Mouse (Mus musculus) neural tube, embryonic 12.5 days (tissue): ENCODE data around the gene Ankzf1. TPM values are rescaled to one million over a fixed set of nuclear protein-coding genes. Genes with fewer than 3 reads are reported as not detected.
A peak's percentile ranks its signal among the peaks of the same experiment; 100 is the strongest.

Source experiments
- ATAC-seq: fragments of 200-750 bp; cut with Nextera tagmentation; 2 replicates; pipeline ENCODE4 v1.8.0; 2017; ENCODE audit warnings: low read depth, mild to moderate bottlenecking, moderate TSS enrichment, moderate library complexity; ENCODE audit not compliant: low FRiP score
- H3K27ac ChIP-seq: fragments of 300-500 bp; sonication (generic); 2 replicates; pipeline ENCODE4 v1.5.1; 2016
- H3K27me3 ChIP-seq: fragments of 300-500 bp; sonication (generic); replicated peaks from 2 replicates; pipeline ENCODE4 v1.6.1; 2016; ENCODE audit warnings: mild to moderate bottlenecking
- H3K36me3 ChIP-seq: fragments of 300-500 bp; sonication (generic); 2 replicates; pipeline ENCODE4 v1.6.1; 2016; ENCODE audit warnings: mild to moderate bottlenecking
- H3K4me1 ChIP-seq: fragments of 300-500 bp; sonication (generic); 2 replicates; pipeline ENCODE4 v1.6.1; 2016
- H3K4me2 ChIP-seq: fragments of 300-500 bp; sonication (generic); replicated peaks from 2 replicates; pipeline ENCODE4 v1.6.1; 2016; ENCODE audit warnings: mild to moderate bottlenecking
- H3K4me3 ChIP-seq: fragments of 300-500 bp; sonication (generic); 2 replicates; pipeline ENCODE4 v1.5.1; 2016
- H3K9ac ChIP-seq: fragments of 300-500 bp; sonication (generic); 2 replicates; pipeline ENCODE4 v1.6.1; 2016; ENCODE audit warnings: mild to moderate bottlenecking
- H3K9me3 ChIP-seq: fragments of 300-500 bp; sonication (generic); 2 replicates; pipeline ENCODE4 v1.6.1; 2016; ENCODE audit warnings: mild to moderate bottlenecking
- WGBS: fragments of 180-500 bp; shearing (Covaris S2); methylation state at CpG from one replicate; pipeline ENCODE4 v1.1.7; 2016; 5-methylcytosine and 5-hydroxymethylcytosine counted together
- polyA plus RNA-seq: library from polyadenylated mRNA; unstranded; fragments of >200 nt; fragmentation: Nextera tagmentation; extraction: Ambion mirVana; gene quantifications from 2 replicates; pipeline ENCODE4 v1.2.1, GENCODE M21; 2016

The Ankzf1 gene
- polyA plus RNA-seq, 1 experiment from 2014 or later: 25.2 TPM

DNA sequence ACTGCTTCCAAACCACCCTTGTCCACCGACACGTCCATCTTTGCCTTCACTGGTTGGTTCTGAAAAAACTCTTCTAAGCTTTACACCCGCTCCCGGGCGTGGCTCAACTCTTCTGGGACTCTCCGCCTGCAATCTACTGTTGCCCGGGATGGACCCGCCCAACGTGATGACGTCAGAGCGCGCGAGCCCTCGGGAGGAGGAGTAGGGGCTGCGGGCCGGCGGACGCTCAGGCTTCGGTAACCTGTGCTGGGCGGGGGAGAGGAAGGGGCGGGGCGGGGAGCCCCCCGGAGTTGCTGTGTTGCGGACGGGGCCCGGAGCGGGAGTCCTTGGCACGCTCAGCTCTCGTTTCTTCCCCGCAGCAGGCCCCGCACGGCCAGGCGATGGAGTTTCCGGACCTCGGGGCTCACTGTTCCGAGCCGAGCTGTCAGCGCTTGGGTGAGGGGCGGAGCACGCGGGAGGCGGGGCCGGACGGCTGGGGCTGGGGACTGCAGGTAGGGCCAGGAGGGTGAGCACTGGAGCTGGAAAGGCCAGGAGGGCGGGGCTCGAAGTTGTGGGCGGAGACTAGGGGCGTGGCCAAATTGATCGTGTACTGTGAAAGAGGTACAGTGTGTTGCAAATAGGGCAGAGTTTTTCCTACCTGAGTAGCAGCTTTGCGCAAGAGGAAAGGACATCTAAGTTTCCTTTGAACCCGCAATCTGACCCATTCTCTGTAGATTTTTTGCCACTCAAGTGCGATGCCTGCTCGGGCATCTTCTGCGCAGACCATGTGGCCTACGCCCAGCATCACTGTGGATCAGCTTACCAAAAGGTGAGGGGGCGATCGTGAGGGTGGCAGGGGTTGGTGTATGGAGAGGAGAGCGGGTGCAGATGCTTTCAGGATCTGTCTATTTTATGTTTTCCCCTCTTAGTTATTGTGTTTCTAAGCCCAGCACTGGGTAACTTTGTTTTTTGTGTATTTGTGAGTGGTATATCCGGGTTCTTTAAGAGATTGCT, 23.2 kb upstream of the Ankzf1 start, which contains the start of gene Zfand2b:
Gene Zfand2b, plus strand, starts transcription at position 175 of the 993 bp plus-strand sequence.
- Histone ChIP-seq H3K4me1 (peaks cover 13% of the 10 kb centered on the region), H3K27ac (peak within 1 kb of the TSS; percentile 86), H3K4me2 (peak within 1 kb of the TSS; percentile 71), H3K27me3 (no peaks in the 10 kb centered on the region), H3K9ac (peak within 1 kb of the TSS; percentile 70), H3K36me3 (peaks cover 36% of the 10 kb centered on the region), H3K9me3 (no peaks in the 10 kb centered on the region), H3K4me3 (peak within 1 kb of the TSS; percentile 72)
- ATAC-seq: peak; percentile 98
- WGBS: 1% methylated on average over 59 of the region's 59 CpGs

DNA sequence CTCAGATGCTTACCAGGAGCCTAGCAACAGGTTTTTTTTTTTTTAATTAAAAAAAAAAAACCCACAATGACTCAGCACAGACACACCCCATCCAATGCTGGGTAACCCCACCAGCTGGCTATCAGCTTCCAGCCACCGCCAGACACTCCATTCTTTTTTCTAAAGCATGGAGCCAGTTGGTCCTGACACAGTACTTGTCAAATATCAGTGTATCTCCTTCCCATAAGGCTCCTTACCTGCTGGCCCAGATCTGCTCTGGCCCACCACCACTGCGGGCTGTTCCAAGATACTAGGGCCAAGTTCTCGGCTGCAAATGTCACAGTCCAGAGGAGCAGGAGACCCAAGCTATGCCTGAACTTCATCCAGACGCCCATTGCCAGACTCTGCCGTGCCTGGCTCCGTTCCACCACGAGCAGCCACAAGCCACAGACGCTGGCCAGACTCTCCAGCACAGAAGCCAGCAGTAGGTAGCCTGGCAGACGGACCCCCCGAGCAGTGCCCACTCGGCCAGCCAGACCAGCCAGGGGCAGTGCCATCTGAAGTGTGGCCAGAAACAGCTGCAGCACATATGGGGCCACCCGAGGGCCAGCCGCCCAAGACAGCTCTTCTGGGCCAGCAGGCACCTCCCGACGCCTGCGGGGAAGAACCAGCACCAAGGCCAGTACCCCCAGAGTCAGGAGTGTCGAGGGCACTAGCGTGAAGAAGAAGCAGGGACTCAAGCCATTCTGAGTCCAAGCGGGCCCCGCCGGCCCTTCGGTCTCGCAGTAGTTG, 12.4 kb upstream of the Ankzf1 start:
- no peak overlapping the region for H3K27ac ChIP-seq
- ATAC-seq: peak; percentile 58
- H3K4me1 ChIP-seq: peaks cover 17% of the 10 kb centered on the region
- WGBS: 10% methylated on average over 23 of the region's 23 CpGs
- H3K36me3 ChIP-seq: peaks cover 66% of the 10 kb centered on the region
- H3K4me3 ChIP-seq: peak overlapping the region; percentile 61
- peak overlapping the region; percentile 100 for H3K4me2 ChIP-seq
- H3K9ac ChIP-seq: peak overlapping the region; percentile 72
- H3K27me3 ChIP-seq: no peaks in the 10 kb centered on the region
- H3K9me3 ChIP-seq: no peaks in the 10 kb centered on the region

DNA sequence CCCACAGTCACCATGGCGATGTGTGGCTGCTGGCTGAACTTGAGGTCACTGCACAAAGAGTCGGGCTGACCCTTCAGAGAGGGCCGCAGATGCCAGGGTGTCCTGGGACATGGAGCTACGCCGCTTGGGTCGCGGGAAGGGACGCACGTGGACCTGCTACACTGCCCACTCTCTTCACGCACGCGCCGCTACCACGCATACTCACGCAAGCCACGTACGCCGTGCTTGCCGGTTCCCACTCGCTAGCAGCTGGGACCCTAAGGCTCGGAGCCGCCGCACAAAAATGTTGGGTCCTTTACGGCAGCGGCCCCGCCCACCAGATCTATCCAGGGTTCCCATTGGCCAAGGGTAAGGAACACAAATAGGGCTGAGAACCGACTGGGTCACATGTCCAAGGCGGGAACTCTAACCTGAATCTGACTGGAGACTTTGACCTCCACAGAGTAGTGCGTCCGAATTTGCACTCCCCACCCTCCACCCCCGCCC, 11.8 kb upstream of the Ankzf1 start, which contains the start of gene Abcb6:
Gene Abcb6, minus strand, starts transcription at position 288 of the 486 bp plus-strand sequence.
- ATAC-seq: peak; percentile 94
- Histone ChIP-seq H3K9me3 (no peaks in the 10 kb centered on the region), H3K4me1 (peaks cover 17% of the 10 kb centered on the region), H3K36me3 (peaks cover 68% of the 10 kb centered on the region), H3K4me3 (peak within 1 kb of the TSS; percentile 61), H3K27me3 (no peaks in the 10 kb centered on the region), H3K4me2 (peak within 1 kb of the TSS; percentile 100), H3K9ac (peak within 1 kb of the TSS; percentile 72), H3K27ac (no peak within 1 kb of the TSS)
- WGBS: 0% methylated on average over 31 of the region's 31 CpGs

DNA sequence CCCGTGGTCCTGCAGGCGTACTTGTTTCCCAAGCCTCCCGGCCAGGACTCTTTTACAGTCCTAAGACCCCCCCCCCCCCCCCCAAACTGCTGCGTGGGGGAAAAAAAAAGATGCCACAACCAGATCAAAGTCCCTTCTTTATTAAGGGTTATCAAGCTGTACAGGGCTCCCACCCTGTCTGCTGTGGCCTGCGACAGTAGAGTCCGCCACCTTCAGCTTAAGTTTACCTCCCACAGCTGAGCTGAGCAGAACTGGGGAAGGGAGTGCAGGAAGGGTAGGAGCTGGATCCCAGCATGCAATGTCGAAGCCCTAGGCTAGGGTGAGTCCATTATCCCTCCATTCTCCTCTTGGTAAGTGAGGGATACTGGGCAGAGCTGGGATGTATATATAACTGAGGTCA, 11.2 kb upstream of the Ankzf1 start:
- no peak overlapping the region for H3K27ac ChIP-seq
- ATAC-seq: no peak
- H3K9ac ChIP-seq: no peak overlapping the region
- no peaks in the 10 kb centered on the region for H3K27me3 ChIP-seq
- no peak overlapping the region for H3K4me3 ChIP-seq
- 33% methylated on average over 7 of the region's 7 CpGs for WGBS
- no peaks in the 10 kb centered on the region for H3K9me3 ChIP-seq
- H3K36me3 ChIP-seq: peaks cover 68% of the 10 kb centered on the region
- peak overlapping the region; percentile 100 for H3K4me2 ChIP-seq
- peaks cover 17% of the 10 kb centered on the region for H3K4me1 ChIP-seq

DNA sequence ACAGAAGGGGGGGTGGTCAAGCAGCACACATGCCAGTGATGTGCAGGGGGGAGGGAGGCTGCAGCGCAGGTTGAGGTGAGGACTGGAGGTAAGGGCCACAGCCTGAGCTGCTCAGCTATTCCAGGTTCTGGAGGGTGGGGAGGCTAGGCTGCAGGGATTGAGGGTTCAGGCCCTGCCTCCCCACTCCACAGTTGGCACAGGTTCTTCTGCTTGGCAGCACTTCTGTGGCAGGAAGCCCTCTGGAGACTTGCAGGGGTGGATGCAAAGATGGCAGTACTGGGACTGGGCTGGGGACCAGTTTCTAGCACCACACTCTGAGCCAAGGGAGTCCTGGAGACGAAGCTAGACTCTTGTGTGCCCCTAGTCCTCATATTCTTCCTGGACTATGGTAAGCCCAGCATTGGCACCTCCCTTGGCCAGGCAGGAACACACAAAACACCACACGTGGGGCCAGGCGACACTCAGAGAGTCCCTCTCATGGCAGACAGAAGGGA, 10.5 kb upstream of the Ankzf1 start:
- Histone ChIP-seq H3K27me3 (no peaks in the 10 kb centered on the region), H3K36me3 (peaks cover 68% of the 10 kb centered on the region), H3K4me3 (no peak overlapping the region), H3K27ac (no peak overlapping the region), H3K4me1 (peaks cover 17% of the 10 kb centered on the region), H3K9ac (no peak overlapping the region), H3K4me2 (no peak overlapping the region), H3K9me3 (no peaks in the 10 kb centered on the region)
- no peak for ATAC-seq
- WGBS: 84% methylated on average over 4 of the region's 4 CpGs

DNA sequence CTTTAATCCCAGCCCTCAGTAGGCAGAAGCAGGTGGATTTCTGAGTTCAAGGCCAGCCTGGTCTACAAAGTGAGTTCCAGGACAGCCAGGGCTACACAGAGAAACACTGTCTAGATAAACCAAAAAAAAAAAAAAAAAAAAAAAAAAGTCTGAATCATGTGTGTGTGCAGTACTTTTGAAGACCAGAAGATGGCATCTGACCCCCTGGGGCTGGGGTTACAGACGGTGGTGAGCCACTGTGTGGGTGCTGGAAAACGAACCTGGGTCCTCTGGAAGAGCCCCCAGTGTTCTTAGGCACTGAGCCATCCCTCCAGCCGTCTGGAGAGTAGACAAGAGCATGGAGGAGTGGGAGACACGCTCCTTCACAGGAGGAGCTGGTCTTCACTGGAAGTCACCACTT, 9.8 kb upstream of the Ankzf1 start:
- no peak overlapping the region for H3K4me2 ChIP-seq
- no peak overlapping the region for H3K4me3 ChIP-seq
- H3K27me3 ChIP-seq: no peaks in the 10 kb centered on the region
- peaks cover 17% of the 10 kb centered on the region for H3K4me1 ChIP-seq
- H3K9ac ChIP-seq: no peak overlapping the region
- 77% methylated on average over 4 of the region's 4 CpGs for WGBS
- no peaks in the 10 kb centered on the region for H3K9me3 ChIP-seq
- ATAC-seq: no peak
- peaks cover 66% of the 10 kb centered on the region for H3K36me3 ChIP-seq
- no peak overlapping the region for H3K27ac ChIP-seq

DNA sequence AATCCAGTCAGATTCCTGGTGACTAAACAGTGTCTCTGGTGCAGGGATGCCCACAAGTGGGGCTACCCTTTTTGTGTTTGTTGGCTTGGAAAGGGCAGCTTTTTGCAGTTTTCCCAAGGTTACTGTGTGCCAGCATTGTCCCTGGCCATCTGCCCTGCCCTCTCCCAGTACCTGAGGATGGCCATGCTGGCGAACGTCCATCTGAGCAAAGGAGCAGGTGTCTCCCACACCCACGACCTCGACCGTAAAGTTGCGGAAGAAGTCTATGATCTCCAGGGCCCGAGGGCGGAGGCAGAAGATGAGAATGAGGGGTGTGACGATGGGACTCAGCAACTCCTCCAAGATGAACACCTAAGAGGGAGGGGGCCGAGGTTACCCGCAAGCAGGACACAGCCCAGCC, 6.5 kb upstream of the Ankzf1 start:
- Histone ChIP-seq H3K4me2 (no peak overlapping the region), H3K9me3 (no peaks in the 10 kb centered on the region), H3K27ac (no peak overlapping the region), H3K36me3 (peaks cover 67% of the 10 kb centered on the region), H3K4me3 (no peak overlapping the region), H3K9ac (no peak overlapping the region), H3K4me1 (no peaks in the 10 kb centered on the region; the same call in 1 of the 2 replicates), H3K27me3 (no peaks in the 10 kb centered on the region)
- ATAC-seq: no peak
- 89% methylated on average over 11 of the region's 11 CpGs for WGBS

DNA sequence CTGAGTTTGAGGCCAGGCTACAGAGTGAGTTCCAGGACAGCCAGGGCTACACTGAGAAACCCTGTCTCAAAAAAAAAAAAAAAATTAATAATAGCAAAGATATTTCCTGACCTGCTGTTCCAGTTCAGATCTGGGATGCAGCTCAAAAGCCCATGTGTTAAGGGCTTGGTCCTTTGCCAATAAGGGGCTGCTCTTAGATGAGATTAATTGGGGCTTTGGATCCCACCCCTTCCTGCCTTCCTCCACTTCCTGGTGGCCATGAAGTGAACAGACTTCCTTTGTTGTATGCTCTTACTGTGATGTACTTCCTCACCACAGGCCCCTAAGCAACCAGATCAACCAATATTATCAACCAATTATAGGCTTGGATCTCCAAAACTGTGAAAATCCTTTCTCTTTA, 4.8 kb upstream of the Ankzf1 start:
- H3K9me3 ChIP-seq: no peaks in the 10 kb centered on the region
- ATAC-seq: no peak
- no peak overlapping the region for H3K4me2 ChIP-seq
- no peak overlapping the region for H3K27ac ChIP-seq
- no peak overlapping the region for H3K4me3 ChIP-seq
- peaks cover 57% of the 10 kb centered on the region for H3K36me3 ChIP-seq
- no peak overlapping the region for H3K9ac ChIP-seq
- no peaks in the 10 kb centered on the region for H3K27me3 ChIP-seq
- peaks cover 10% of the 10 kb centered on the region for H3K4me1 ChIP-seq

DNA sequence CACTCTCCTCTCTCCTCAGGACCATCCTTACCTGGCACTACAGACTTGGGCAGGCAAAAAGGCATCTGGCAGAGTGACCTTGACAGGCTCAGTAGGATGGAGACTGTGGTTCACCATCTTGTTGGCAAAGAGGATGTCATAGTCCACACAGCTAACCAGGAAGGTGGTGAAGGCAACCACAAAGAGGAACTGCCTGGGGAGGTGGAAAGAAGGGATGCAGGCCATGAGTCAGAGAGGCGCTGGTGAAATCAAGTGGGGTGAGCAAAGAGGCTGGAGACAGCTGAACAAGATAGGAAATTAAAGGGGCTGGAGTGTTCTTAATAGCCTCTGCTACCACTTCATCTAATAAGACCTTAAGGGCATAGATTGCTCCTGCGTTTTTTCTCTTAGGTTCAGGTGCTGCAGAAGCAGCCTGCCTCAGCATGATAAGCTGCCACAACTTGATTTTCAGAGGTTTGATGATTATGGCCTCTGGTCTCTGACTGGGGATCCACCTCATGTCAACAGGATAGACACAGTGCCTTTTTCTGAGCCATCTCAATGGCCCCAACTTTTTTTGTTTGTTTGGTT, 4.0 kb upstream of the Ankzf1 start:
- no peak overlapping the region for H3K4me3 ChIP-seq
- H3K36me3 ChIP-seq: peaks cover 48% of the 10 kb centered on the region
- H3K4me1 ChIP-seq: peaks cover 12% of the 10 kb centered on the region
- 89% methylated on average over 2 of the region's 2 CpGs for WGBS
- ATAC-seq: no peak
- H3K27ac ChIP-seq: no peak overlapping the region
- H3K4me2 ChIP-seq: no peak overlapping the region
- H3K9me3 ChIP-seq: no peaks in the 10 kb centered on the region
- H3K27me3 ChIP-seq: no peaks in the 10 kb centered on the region
- H3K9ac ChIP-seq: no peak overlapping the region

DNA sequence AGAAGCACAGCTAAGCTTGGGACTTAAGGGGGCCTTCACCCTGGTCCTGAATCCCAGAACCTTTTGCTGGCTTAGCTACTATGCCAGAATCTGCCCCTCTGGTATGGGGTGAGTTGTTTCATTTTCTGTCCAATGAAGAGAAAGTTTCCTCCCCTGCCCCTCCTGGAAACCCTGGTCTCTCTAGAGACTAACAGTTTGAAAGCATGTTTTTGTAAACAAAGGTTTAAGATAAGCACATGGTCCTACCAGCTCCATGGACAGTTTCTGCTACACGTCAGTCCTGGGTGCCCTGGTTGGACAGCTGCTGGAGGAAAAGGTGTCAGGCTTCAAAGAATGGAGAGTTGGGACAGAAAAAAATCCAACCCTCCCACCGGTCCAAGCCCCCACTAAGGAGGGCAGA, 1.4 kb upstream of the Ankzf1 start:
- Histone ChIP-seq H3K9ac (peak overlapping the region; percentile 88; the same call in 1 of the 2 replicates), H3K27ac (no peak overlapping the region), H3K9me3 (no peaks in the 10 kb centered on the region), H3K27me3 (no peaks in the 10 kb centered on the region), H3K36me3 (peaks cover 28% of the 10 kb centered on the region), H3K4me3 (no peak overlapping the region), H3K4me2 (peak overlapping the region; percentile 75), H3K4me1 (peaks cover 17% of the 10 kb centered on the region)
- WGBS: 74% methylated on average over 2 of the region's 2 CpGs
- ATAC-seq: no peak

DNA sequence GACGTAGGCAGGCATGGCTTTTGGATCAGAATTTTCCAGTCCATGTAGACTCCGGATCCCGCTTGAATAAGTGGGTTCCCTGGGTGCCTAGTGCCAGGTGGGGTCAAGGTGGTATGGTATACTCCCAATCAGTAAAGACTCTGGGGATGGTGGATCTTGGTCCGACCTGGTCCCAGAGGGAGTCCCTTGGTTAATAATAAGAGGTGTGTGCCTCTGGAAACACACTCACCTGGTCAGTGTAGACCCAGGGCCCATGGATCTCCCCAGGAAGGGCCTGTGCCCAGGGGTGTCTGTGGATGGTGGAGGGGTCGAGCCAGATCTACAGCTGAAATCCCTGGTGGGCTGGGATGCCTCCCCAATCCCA, 711 bp upstream of the Ankzf1 start:
- 41% methylated on average over 5 of the region's 5 CpGs for WGBS
- Histone ChIP-seq H3K4me3 (peak overlapping the region; percentile 75), H3K9me3 (no peaks in the 10 kb centered on the region), H3K4me1 (peaks cover 17% of the 10 kb centered on the region), H3K27ac (peak overlapping the region; percentile 65), H3K36me3 (peaks cover 28% of the 10 kb centered on the region), H3K27me3 (no peaks in the 10 kb centered on the region), H3K9ac (peak overlapping the region; percentile 88), H3K4me2 (peak overlapping the region; percentile 75)
- no peak for ATAC-seq
